Mouse (Mus musculus) forebrain, embryonic 11.5 days (tissue): Measurements from ENCODE around the gene Dppa1. TPM values are rescaled to one million over a fixed set of nuclear protein-coding genes. Genes with fewer than 3 reads are reported as not detected.
"Not testable (repeated sequence)": the region's sequence is repeated elsewhere in the genome, so short reads cannot be mapped to it uniquely, and the experiment has no call there.

ENCODE experiments used
- ATAC-seq: fragments of 200-750 bp; cut with Nextera tagmentation; replicated peaks from 2 replicates; pipeline ENCODE4 v1.8.0; 2017; ENCODE audit warnings: moderate TSS enrichment; ENCODE audit not compliant: low FRiP score
- DNase-seq: peaks from one replicate; pipeline ENCODE4 v3.0.0-alpha.2; 2017; ENCODE audit warnings: low spot score
- H3K27ac ChIP-seq: fragments of 300-500 bp; sonication (generic); 2 replicates; pipeline ENCODE4 v1.5.1; 2014; ENCODE audit warnings: low read depth, low read length
- H3K27me3 ChIP-seq: fragments of 300-500 bp; sonication (generic); 2 replicates; pipeline ENCODE4 v1.6.1; 2014; ENCODE audit warnings: mild to moderate bottlenecking, low read length, mixed read lengths; ENCODE audit not compliant: control insufficient read depth, insufficient read depth
- H3K36me3 ChIP-seq: fragments of 300-500 bp; sonication (generic); 2 replicates; pipeline ENCODE4 v1.6.1; 2014; ENCODE audit warnings: mild to moderate bottlenecking, low read length, moderate library complexity, mixed read lengths; ENCODE audit not compliant: control insufficient read depth, insufficient read depth
- H3K4me1 ChIP-seq: fragments of 300-500 bp; sonication (generic); replicated peaks from 2 replicates; pipeline ENCODE4 v1.6.1; 2014; ENCODE audit warnings: low read length, mixed read lengths; ENCODE audit not compliant: control insufficient read depth, insufficient read depth
- H3K4me2 ChIP-seq: fragments of 300-500 bp; sonication (generic); 2 replicates; pipeline ENCODE4 v1.6.1; 2014; ENCODE audit warnings: low read depth, mild to moderate bottlenecking, low read length, moderate library complexity, mixed read lengths; ENCODE audit not compliant: severe bottlenecking
- H3K4me3 ChIP-seq: fragments of 300-500 bp; sonication (generic); 2 replicates; pipeline ENCODE4 v1.5.1; 2014; ENCODE audit warnings: low read depth, low read length
- H3K9ac ChIP-seq: fragments of 300-500 bp; sonication (generic); 2 replicates; pipeline ENCODE4 v1.6.1; 2014; ENCODE audit warnings: low read length
- H3K9me3 ChIP-seq: fragments of 300-500 bp; sonication (generic); 2 replicates; pipeline ENCODE4 v1.6.1; 2016; ENCODE audit warnings: low read length, mixed read lengths; ENCODE audit not compliant: control insufficient read depth
- WGBS: fragments of 180-500 bp; shearing (Covaris S2); extraction: QIAGEN DNeasy Blood & Tissue Kit; methylation state at CpG from one replicate; pipeline ENCODE4 v1.1.7; 2014; 5-methylcytosine and 5-hydroxymethylcytosine counted together
- polyA plus RNA-seq: library from polyadenylated mRNA; unstranded; fragments of >200 nt; fragmentation: Nextera tagmentation; extraction: Ambion mirVana; gene quantifications from 2 replicates; pipeline ENCODE4 v1.2.1, GENCODE M21; 2014

The Dppa1 gene
- not detected in 2 replicates for polyA plus RNA-seq

- Histone ChIP-seq H3K4me1 (no peaks in the 10 kb centered on the region), H3K9ac (no peak within 1 kb of the TSS), H3K4me3 (no peak within 1 kb of the TSS), H3K4me2 (no peak within 1 kb of the TSS), H3K27me3 (no peaks in the 10 kb centered on the region), H3K27ac (no peak within 1 kb of the TSS), H3K9me3 (no peaks in the 10 kb centered on the region), H3K36me3 (no peaks in the 10 kb centered on the region)
- ATAC-seq (no peak), DNase-seq (no peak)
- WGBS: 74% methylated on average over 2 of the region's 2 CpGs
Observed at GRCm38 (mm10) chr11:46629211-46629795, at the start of gene Dppa1. Dppa1 (minus strand) TSS chr11:46629261.

DNA sequence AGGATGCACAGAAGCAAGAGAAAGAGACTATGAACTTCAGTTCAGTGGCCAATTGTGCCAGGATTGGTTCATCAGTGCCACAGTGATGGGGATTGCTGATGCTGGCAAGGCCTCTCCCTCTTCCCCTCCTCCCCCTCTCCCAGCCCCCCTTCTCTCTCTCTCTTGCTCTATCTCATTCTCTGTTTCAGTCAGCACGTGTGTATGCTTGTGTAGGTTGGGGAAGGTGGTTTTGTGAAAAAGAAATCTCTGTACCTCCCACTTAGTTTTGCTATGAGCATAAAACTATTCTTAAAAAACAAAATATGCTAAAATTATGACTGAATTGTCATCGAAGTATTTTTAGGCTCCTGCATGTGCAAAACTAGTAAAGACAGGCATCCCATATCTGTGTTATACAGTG, 38.9 kb upstream of the Dppa1 start:
- Histone ChIP-seq H3K4me2 (no peak overlapping the region), H3K9ac (no peak overlapping the region), H3K27me3 (no peaks in the 10 kb centered on the region), H3K9me3 (no peaks in the 10 kb centered on the region), H3K27ac (no peak overlapping the region), H3K4me3 (no peak overlapping the region), H3K4me1 (no peaks in the 10 kb centered on the region), H3K36me3 (no peaks in the 10 kb centered on the region)
- 78% methylated on average over 2 of the region's 2 CpGs for WGBS
- DNase-seq (no peak), ATAC-seq (no peak)

DNA sequence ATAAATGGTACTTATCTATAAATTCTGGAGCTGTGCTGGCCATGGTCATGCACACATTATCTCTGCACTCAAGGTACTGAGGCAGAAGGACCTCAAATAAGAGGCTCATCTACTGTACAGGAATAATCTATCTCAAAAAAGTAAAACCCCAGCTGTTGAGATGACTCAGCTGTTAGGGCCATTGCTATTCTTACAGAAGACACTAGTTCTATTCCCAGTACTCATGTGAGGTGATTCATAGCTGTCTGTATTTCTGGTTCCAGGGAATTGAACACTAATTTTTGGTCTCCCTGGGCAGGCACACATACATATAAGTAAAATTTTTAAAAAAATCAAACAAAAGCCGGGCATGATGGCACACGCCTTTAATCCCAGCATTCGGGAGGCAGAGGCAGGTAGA, 38.0 kb upstream of the Dppa1 start:
- no peak overlapping the region for H3K4me2 ChIP-seq
- H3K36me3 ChIP-seq: no peaks in the 10 kb centered on the region
- no peaks in the 10 kb centered on the region for H3K9me3 ChIP-seq
- no peak overlapping the region for H3K4me3 ChIP-seq
- WGBS: 93% methylated on average over 3 of the region's 3 CpGs
- ATAC-seq (no peak), DNase-seq (no peak)
- H3K27me3 ChIP-seq: no peaks in the 10 kb centered on the region
- no peak overlapping the region for H3K27ac ChIP-seq
- no peaks in the 10 kb centered on the region for H3K4me1 ChIP-seq
- no peak overlapping the region for H3K9ac ChIP-seq

DNA sequence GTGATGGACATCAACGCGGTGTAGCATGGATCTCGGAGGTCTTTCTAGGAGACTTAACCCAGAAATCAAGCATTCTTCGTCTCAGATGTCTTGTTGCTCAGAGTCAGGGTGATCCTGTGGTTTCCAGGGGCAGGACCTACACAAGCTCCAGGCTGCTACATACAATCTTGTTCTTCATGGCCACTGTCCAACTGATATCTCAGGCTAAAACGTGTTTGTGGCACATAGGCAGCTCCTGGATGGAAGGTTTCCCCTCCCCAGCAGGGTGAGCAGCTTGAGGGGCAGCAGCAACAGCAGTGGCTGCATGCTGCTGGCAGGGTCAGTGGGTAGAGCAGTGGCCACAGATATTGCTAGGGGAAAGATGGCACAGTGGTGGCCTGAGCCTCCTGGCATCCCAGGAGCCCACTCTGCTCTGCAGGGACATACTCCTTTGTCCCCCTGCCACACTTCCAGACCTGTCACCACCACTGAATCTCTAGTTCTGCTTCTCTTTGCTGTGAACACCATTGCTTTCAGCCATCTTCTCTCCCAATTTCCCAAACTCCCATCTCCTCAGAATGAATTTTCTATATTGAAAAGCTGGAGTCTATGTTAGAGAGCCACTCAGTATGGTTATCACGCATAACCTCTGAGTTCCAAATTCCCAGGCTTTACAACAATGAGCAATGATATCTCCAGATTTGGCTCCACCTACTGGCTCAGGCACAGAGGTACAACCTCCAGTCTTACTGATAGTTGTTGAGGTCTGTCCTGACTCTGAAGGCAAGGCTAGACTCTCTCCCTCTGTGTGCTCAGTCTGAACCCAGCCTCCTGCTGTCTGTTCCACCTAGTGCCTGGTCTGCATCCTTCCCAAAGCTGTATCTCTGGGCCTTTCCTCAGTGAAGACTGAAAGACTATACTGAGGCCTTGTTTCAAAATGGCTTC, 36.8 kb upstream of the Dppa1 start:
- no peaks in the 10 kb centered on the region for H3K4me1 ChIP-seq
- no peaks in the 10 kb centered on the region for H3K27me3 ChIP-seq
- no peaks in the 10 kb centered on the region for H3K9me3 ChIP-seq
- H3K27ac ChIP-seq: no peak overlapping the region
- H3K9ac ChIP-seq: no peak overlapping the region
- no peak overlapping the region for H3K4me2 ChIP-seq
- DNase-seq (peak; percentile 53), ATAC-seq (peak; percentile 71)
- no peak overlapping the region for H3K4me3 ChIP-seq
- WGBS: 72% methylated on average over 6 of the region's 6 CpGs
- no peaks in the 10 kb centered on the region for H3K36me3 ChIP-seq

DNA sequence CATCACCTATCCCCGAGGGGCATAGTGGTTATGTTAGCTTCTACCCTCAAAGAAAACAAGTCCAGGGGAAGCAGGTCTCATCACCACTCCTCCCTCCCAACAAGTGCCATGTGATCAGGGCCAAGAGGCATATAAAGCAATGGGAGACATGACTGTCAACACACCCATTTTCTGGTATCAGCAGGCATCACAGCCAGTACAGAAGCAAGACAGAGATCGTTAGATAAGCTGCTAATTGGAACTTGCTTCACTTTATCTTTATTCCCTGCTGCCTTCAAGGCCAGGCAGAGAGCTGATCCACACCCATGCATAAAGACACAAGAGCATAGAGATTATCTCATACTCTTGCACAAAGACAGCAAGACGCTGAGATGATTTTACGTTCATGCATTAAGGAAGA, 34.2 kb upstream of the Dppa1 start:
- Histone ChIP-seq H3K9me3 (no peaks in the 10 kb centered on the region), H3K4me2 (no peak overlapping the region), H3K4me3 (no peak overlapping the region), H3K4me1 (no peaks in the 10 kb centered on the region), H3K27me3 (no peaks in the 10 kb centered on the region), H3K36me3 (no peaks in the 10 kb centered on the region), H3K27ac (no peak overlapping the region), H3K9ac (no peak overlapping the region)
- DNase-seq (no peak), ATAC-seq (no peak)
- WGBS: 66% methylated on average over 4 of the region's 4 CpGs

- 90% methylated on average over 3 of the region's 3 CpGs for WGBS
- no peak for ATAC-seq
- H3K4me2 ChIP-seq: no peak overlapping the region
Observed at GRCm38 (mm10) chr11:46652476-46652875, 23.4 kb upstream of the Dppa1 start.

DNA sequence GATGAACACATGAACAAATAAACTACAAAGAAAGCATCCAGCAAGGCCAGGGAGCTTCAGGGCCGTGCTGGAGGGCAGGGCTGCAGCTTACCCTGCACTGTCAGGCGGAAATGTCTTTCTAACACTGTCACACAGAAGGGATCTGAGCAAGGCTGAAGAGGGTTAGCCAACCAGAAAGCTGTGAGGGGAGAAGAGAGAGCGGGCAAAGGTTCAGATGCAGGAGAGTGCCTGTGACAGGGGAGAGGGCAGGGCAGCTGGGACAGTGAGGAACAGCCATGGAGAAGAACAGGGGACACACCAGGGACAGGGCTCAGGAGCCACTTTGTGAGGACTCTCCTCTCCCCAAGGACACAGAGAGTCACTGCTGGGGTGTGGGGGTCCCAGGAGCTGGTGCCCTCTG, 20.6 kb upstream of the Dppa1 start:
- not testable (repeated sequence) for H3K9me3 ChIP-seq, H3K27ac ChIP-seq, H3K4me2 ChIP-seq, H3K27me3 ChIP-seq, H3K4me1 ChIP-seq, ATAC-seq, H3K4me3 ChIP-seq, H3K36me3 ChIP-seq, DNase-seq, H3K9ac ChIP-seq
- 42% methylated on average over 3 of the region's 3 CpGs for whole genome bisulfite sequencing

More at GRCm38 (mm10) chr11:46652476-46652875, 23.4 kb upstream of the Dppa1 start:
- Histone ChIP-seq H3K27me3 (no peaks in the 10 kb centered on the region), H3K9ac (no peak overlapping the region), H3K27ac (no peak overlapping the region), H3K4me3 (no peak overlapping the region), H3K4me1 (no peaks in the 10 kb centered on the region), H3K36me3 (no peaks in the 10 kb centered on the region), H3K9me3 (no peaks in the 10 kb centered on the region)
- no peak for DNase-seq

DNA sequence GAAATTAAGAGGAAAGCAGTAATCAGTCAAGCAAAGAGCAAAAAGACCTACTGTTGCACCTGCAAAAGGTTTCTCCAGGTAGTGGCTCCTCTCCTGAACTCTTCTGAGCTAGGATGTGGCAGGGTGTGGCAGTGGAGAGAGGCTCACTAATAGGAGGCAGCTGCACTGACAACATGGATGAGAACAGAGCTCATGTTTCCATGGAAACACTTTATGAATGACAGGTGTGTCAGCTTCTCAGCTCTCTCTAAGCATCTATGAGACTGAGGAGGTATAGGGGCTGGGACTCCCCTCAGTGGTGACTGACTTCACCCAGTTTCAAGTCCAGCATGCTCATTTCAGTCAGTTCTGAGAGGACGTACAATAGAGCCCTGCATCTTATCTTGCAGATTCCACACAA, 15.8 kb upstream of the Dppa1 start:
- no peak overlapping the region for H3K4me2 ChIP-seq
- WGBS: 93% methylated on average over 1 of the region's 1 CpGs
- H3K4me1 ChIP-seq: no peaks in the 10 kb centered on the region
- H3K9ac ChIP-seq: no peak overlapping the region
- H3K27ac ChIP-seq: no peak overlapping the region
- no peaks in the 10 kb centered on the region for H3K27me3 ChIP-seq
- no peak overlapping the region for H3K4me3 ChIP-seq
- ATAC-seq: no peak
- H3K9me3 ChIP-seq: no peaks in the 10 kb centered on the region
- DNase-seq: no peak
- no peaks in the 10 kb centered on the region for H3K36me3 ChIP-seq
